10 mouse cellular contexts compared by ENCODE assay signal in genomic region chr7:4464194-4464824, GRCm38 (mm10). TPM values are rescaled to one million over a fixed set of nuclear protein-coding genes. Genes with fewer than 3 reads are reported as not detected.
DNase-seq lines count a peak whose midpoint lies in the region; ATAC-seq lines count a peak whose summit lies in the region.
"Had no signal": no experiment of that assay in that cellular context is flagged by ENCODE, and none has a peak within 500 bp of the region (broad histone marks: within the 10 kb centered on the region; RNA-seq: fewer than 3 reads in every experiment).

No protein-coding gene starts in this region.

- H3K4me3 ChIP-seq in embryonic facial prominence, embryonic 10.5 days = peak overlapping the region; percentile 11; the same call in 1 of the 2 replicates
- H3K4me3 ChIP-seq in limb, embryonic 13.5 days = no peak overlapping the region
- H3K4me3 ChIP-seq in midbrain, embryonic 15.5 days = no peak overlapping the region
- H3K4me3 ChIP-seq: hindbrain, embryonic 15.5 days had no signal

- 12% methylated on average over 12 of the region's 12 CpGs for WGBS in embryonic facial prominence, embryonic 10.5 days
- WGBS in limb, embryonic 13.5 days = 8% methylated on average over 12 of the region's 12 CpGs
- 19% methylated on average over 11 of the region's 12 CpGs for WGBS in midbrain, embryonic 15.5 days

- no peak overlapping the region for H3K4me2 ChIP-seq in limb, embryonic 13.5 days (replicated peaks)
- H3K4me2 ChIP-seq in midbrain, embryonic 15.5 days = no peak overlapping the region
- H3K4me2 ChIP-seq: hindbrain, embryonic 15.5 days had no signal

- no peak overlapping the region for H3K9ac ChIP-seq in limb, embryonic 13.5 days
- no peak overlapping the region for H3K9ac ChIP-seq in midbrain, embryonic 15.5 days
- H3K9ac ChIP-seq: hindbrain, embryonic 15.5 days; liver, postnatal 0 days had no signal

- H3K4me1 ChIP-seq in embryonic facial prominence, embryonic 10.5 days = no peaks in the 10 kb centered on the region
- no peaks in the 10 kb centered on the region for H3K4me1 ChIP-seq in limb, embryonic 13.5 days
- H3K4me1 ChIP-seq in midbrain, embryonic 15.5 days = peaks cover 6% of the 10 kb centered on the region; the same call in 1 of the 2 replicates

- H3K9me3 ChIP-seq in embryonic facial prominence, embryonic 10.5 days = no peaks in the 10 kb centered on the region
- H3K9me3 ChIP-seq in limb, embryonic 13.5 days = no peaks in the 10 kb centered on the region
- H3K9me3 ChIP-seq in midbrain, embryonic 15.5 days = no peaks in the 10 kb centered on the region
- H3K9me3 ChIP-seq: hindbrain, embryonic 15.5 days had no signal

- peak; percentile 38 for DNase-seq in embryonic facial prominence, embryonic 10.5 days (ENCODE audit: low spot score)
- peak; percentile 79 for DNase-seq in induced T-regulatory cell, adult 2 months (ENCODE audit: low read depth)
- peak; percentile 54 for DNase-seq in ovary, postnatal 36 days (ENCODE audit: low spot score)
- DNase-seq in heart, adult 8-10 months (ENCODE audit: low spot score) = no peak
- DNase-seq in right cerebral cortex, postnatal 14 days = no peak
- DNase-seq: embryo, embryonic 11 days; liver, postnatal 0 days had no signal

- peaks cover 8% of the 10 kb centered on the region for H3K27me3 ChIP-seq in embryonic facial prominence, embryonic 10.5 days (replicated peaks; ENCODE audit: low read depth, poor library complexity, severe bottlenecking)
- peaks cover 7% of the 10 kb centered on the region; the same call in 1 of the 2 replicates for H3K27me3 ChIP-seq in limb, embryonic 13.5 days
- no peaks in the 10 kb centered on the region; the same call in 1 of the 2 replicates for H3K27me3 ChIP-seq in midbrain, embryonic 15.5 days (replicated peaks)
- H3K27me3 ChIP-seq: hindbrain, embryonic 15.5 days had no signal

- H3K36me3 ChIP-seq in embryonic facial prominence, embryonic 10.5 days (replicated peaks) = no peaks in the 10 kb centered on the region
- no peaks in the 10 kb centered on the region for H3K36me3 ChIP-seq in limb, embryonic 13.5 days
- H3K36me3 ChIP-seq in midbrain, embryonic 15.5 days (replicated peaks) = no peaks in the 10 kb centered on the region
- H3K36me3 ChIP-seq: hindbrain, embryonic 15.5 days had no signal

- ATAC-seq in limb, embryonic 13.5 days (ENCODE audit: low FRiP score, low read depth) = 0 out of 2 replicates have a peak, but pooled peaks have one; percentile 30
- no peak for ATAC-seq in midbrain, embryonic 15.5 days (replicated peaks)
- ATAC-seq: liver, postnatal 0 days had no signal

- peak overlapping the region; percentile 16; the same call in 1 of the 2 replicates for H3K27ac ChIP-seq in embryonic facial prominence, embryonic 10.5 days (replicated peaks)
- 0 out of 2 replicates have a peak overlapping the region, but pooled peaks have one; percentile 11 for H3K27ac ChIP-seq in limb, embryonic 13.5 days
- no peak overlapping the region for H3K27ac ChIP-seq in midbrain, embryonic 15.5 days
- H3K27ac ChIP-seq: hindbrain, embryonic 15.5 days had no signal

RNA-seq across cellular contexts. Expression of gene Eps8l1, which starts 3.8 kb away (rescaled TPM):
- 4.8 and 5.3 TPM in 2 replicates for polyA plus RNA-seq in embryonic facial prominence, embryonic 10.5 days (2016; fragmentation: Nextera tagmentation; extraction: Ambion mirVana)
- 5.9 and 6.3 TPM in 2 replicates for polyA plus RNA-seq in limb, embryonic 13.5 days (2015; fragmentation: Nextera tagmentation; extraction: Ambion mirVana)
- polyA plus RNA-seq in midbrain, embryonic 15.5 days (2015; fragmentation: Nextera tagmentation; extraction: Ambion mirVana) = 13.1 and 13.2 TPM in 2 replicates
- total RNA-seq in heart, adult 8-10 months (2022) = 1 to 10 TPM; 1.3 to 5.8 (median 3.6) TPM

RNA-seq across cellular contexts. Expression of gene Rdh13, which starts 18.9 kb away (rescaled TPM):
- polyA plus RNA-seq in embryonic facial prominence, embryonic 10.5 days (2016; fragmentation: Nextera tagmentation; extraction: Ambion mirVana) = 35.5 and 36.9 TPM in 2 replicates
- polyA plus RNA-seq in limb, embryonic 13.5 days (2015; fragmentation: Nextera tagmentation; extraction: Ambion mirVana) = 29.2 and 32.1 TPM in 2 replicates
- polyA plus RNA-seq in midbrain, embryonic 15.5 days (2015; fragmentation: Nextera tagmentation; extraction: Ambion mirVana) = 44.4 and 46.5 TPM in 2 replicates
- total RNA-seq in heart, adult 8-10 months (2022) = 10 to 100 TPM; 28.9 to 38.3 (median 32.6) TPM

RNA-seq across cellular contexts. Expression of gene Ppp1r12c, which starts 37.2 kb away (rescaled TPM):
- 35.5 and 40.5 TPM in 2 replicates for polyA plus RNA-seq in embryonic facial prominence, embryonic 10.5 days (2016; fragmentation: Nextera tagmentation; extraction: Ambion mirVana)
- polyA plus RNA-seq in limb, embryonic 13.5 days (2015; fragmentation: Nextera tagmentation; extraction: Ambion mirVana) = 43.8 and 50.2 TPM in 2 replicates
- polyA plus RNA-seq in midbrain, embryonic 15.5 days (2015; fragmentation: Nextera tagmentation; extraction: Ambion mirVana) = 50.3 and 51.3 TPM in 2 replicates
- 10 to 100 TPM; 55.6 to 74.8 (median 61.6) TPM for total RNA-seq in heart, adult 8-10 months (2022)

RNA-seq across cellular contexts. Expression of gene Tnnt1, which starts 51.9 kb away (rescaled TPM):
- 8.3 and 10.4 TPM in 2 replicates for polyA plus RNA-seq in embryonic facial prominence, embryonic 10.5 days (2016; fragmentation: Nextera tagmentation; extraction: Ambion mirVana)
- 298 and 309 TPM in 2 replicates for polyA plus RNA-seq in limb, embryonic 13.5 days (2015; fragmentation: Nextera tagmentation; extraction: Ambion mirVana)
- 4.1 and 4.3 TPM in 2 replicates for polyA plus RNA-seq in midbrain, embryonic 15.5 days (2015; fragmentation: Nextera tagmentation; extraction: Ambion mirVana)
- total RNA-seq in heart, adult 8-10 months (2022) = 10 to 100 TPM; 12.4 to 22.1 (median 19.0) TPM

RNA-seq across cellular contexts. Expression of gene Tnni3, which starts 59.7 kb away (rescaled TPM):
- 2.7 and 3.6 TPM in 2 replicates for polyA plus RNA-seq in embryonic facial prominence, embryonic 10.5 days (2016; fragmentation: Nextera tagmentation; extraction: Ambion mirVana)
- polyA plus RNA-seq in limb, embryonic 13.5 days (2015; fragmentation: Nextera tagmentation; extraction: Ambion mirVana) = 4.9 and 5.5 TPM in 2 replicates
- polyA plus RNA-seq in midbrain, embryonic 15.5 days (2015; fragmentation: Nextera tagmentation; extraction: Ambion mirVana) = 1.4 and 3.5 TPM in 2 replicates
- total RNA-seq in heart, adult 8-10 months (2022) = over 10,000 TPM in 3 of 4 experiments, 1,000 to 10,000 TPM in 1; 9,443 to 11,840 (median 11,050) TPM

Comparison
In these comparisons a context has a peak if more than half of its experiments do, and no peak if none do; other contexts are left out.
1. DNase-seq: peak in embryonic facial prominence, embryonic 10.5 days (single experiment), induced T-regulatory cell, adult 2 months (single experiment) and ovary, postnatal 36 days (single experiment); none in heart, adult 8-10 months (single experiment) and right cerebral cortex, postnatal 14 days (single experiment).